Mouse (Mus musculus) stomach, embryonic 16.5 days (tissue): Measurements from ENCODE around the gene Maats1. TPM values are rescaled to one million over a fixed set of nuclear protein-coding genes. Genes with fewer than 3 reads are reported as not detected.

Experiments used
- ATAC-seq: fragments of 200-750 bp; cut with Nextera tagmentation; 2 replicates; pipeline ENCODE4 v1.8.0; 2017; ENCODE audit warnings: moderate number of reproducible peaks, moderate TSS enrichment; ENCODE audit not compliant: insufficient read depth, low FRiP score
- H3K27ac ChIP-seq: fragments of 300-500 bp; sonication (generic); 2 replicates; pipeline ENCODE4 v1.5.1; 2014; ENCODE audit warnings: low read length
- H3K27me3 ChIP-seq: fragments of 300-500 bp; sonication (generic); 2 replicates; pipeline ENCODE4 v1.6.1; 2014; ENCODE audit warnings: low read length, control low read depth, mixed read lengths; ENCODE audit not compliant: control insufficient read depth, insufficient read depth
- H3K36me3 ChIP-seq: fragments of 300-500 bp; sonication (generic); 2 replicates; pipeline ENCODE4 v1.6.1; 2014; ENCODE audit warnings: low read length; ENCODE audit not compliant: control insufficient read depth, insufficient read depth
- H3K4me1 ChIP-seq: fragments of 300-500 bp; sonication (generic); 2 replicates; pipeline ENCODE4 v1.6.1; 2014; ENCODE audit warnings: low read length, control low read depth, mixed read lengths; ENCODE audit not compliant: control insufficient read depth, insufficient read depth
- H3K4me2 ChIP-seq: fragments of 300-500 bp; sonication (generic); 2 replicates; pipeline ENCODE4 v1.6.1; 2014; ENCODE audit warnings: low read depth, low read length, mixed read lengths
- H3K4me3 ChIP-seq: fragments of 300-500 bp; sonication (generic); replicated peaks from 2 replicates; pipeline ENCODE4 v1.5.1; 2014; ENCODE audit warnings: mild to moderate bottlenecking, low read length
- H3K9ac ChIP-seq: fragments of 300-500 bp; sonication (generic); 2 replicates; pipeline ENCODE4 v1.6.1; 2014; ENCODE audit warnings: low read length
- H3K9me3 ChIP-seq: fragments of 300-500 bp; sonication (generic); replicated peaks from 2 replicates; pipeline ENCODE4 v1.6.1; 2016; ENCODE audit warnings: low read length, control low read depth; ENCODE audit not compliant: control insufficient read depth
- WGBS: fragments of 180-500 bp; shearing (Covaris S2); extraction: QIAGEN DNeasy Blood & Tissue Kit; methylation state at CpG from one replicate; pipeline ENCODE4 v1.1.7; 2014; 5-methylcytosine and 5-hydroxymethylcytosine counted together
- polyA plus RNA-seq: library from polyadenylated mRNA; unstranded; fragments of >200 nt; fragmentation: Nextera tagmentation; extraction: Ambion mirVana; gene quantifications from 2 replicates; pipeline ENCODE4 v1.2.1, GENCODE M21; 2015

Maats1 gene
- polyA plus RNA-seq, 1 experiment from 2014 or later: 0.15 TPM

- 84% methylated on average over 10 of the region's 10 CpGs for WGBS
- Histone ChIP-seq H3K4me2 (no peak overlapping the region), H3K36me3 (no peaks in the 10 kb centered on the region), H3K27ac (no peak overlapping the region), H3K27me3 (no peaks in the 10 kb centered on the region), H3K9me3 (no peaks in the 10 kb centered on the region), H3K9ac (no peak overlapping the region), H3K4me1 (peaks cover 7% of the 10 kb centered on the region; the same call in 1 of the 2 replicates), H3K4me3 (no peak overlapping the region)
- no peak for ATAC-seq
These were observed 23.4 kb upstream of the Maats1 start for GRCm38 (mm10) chr16:38365390-38365789.

DNA sequence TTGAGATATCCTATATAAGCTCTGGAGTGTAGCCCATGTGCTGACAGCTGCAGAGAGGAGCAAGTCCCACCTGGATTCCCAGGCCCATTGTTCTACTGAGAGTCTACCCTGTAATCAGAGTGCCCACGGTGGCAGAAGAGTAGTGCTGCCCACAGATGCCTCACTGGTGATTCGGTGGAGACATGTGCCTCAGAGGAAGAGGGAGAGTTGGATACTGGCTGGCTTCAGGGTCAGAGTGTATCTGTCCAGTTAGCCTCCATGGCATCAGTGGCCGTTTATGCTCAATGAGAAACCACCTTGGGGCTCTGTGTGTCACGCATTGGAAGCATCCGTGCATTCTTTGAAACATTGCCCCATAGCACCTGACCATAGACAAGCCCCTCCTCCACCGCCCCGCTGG lies 21.7 kb upstream of the Maats1 start:
- Histone ChIP-seq H3K9me3 (no peaks in the 10 kb centered on the region), H3K4me2 (peak overlapping the region; percentile 30), H3K9ac (no peak overlapping the region), H3K4me3 (peak overlapping the region; percentile 31), H3K36me3 (no peaks in the 10 kb centered on the region), H3K27me3 (no peaks in the 10 kb centered on the region), H3K27ac (no peak overlapping the region), H3K4me1 (peaks cover 7% of the 10 kb centered on the region; the same call in 1 of the 2 replicates)
- no peak for ATAC-seq
- 75% methylated on average over 7 of the region's 7 CpGs for whole genome bisulfite sequencing

- Histone ChIP-seq H3K9ac (no peak overlapping the region), H3K27me3 (no peaks in the 10 kb centered on the region), H3K4me2 (peak overlapping the region; percentile 30), H3K27ac (no peak overlapping the region), H3K9me3 (no peaks in the 10 kb centered on the region), H3K36me3 (no peaks in the 10 kb centered on the region), H3K4me1 (peaks cover 7% of the 10 kb centered on the region; the same call in 1 of the 2 replicates), H3K4me3 (peak overlapping the region; percentile 31)
- no peak for ATAC-seq
- 48% methylated on average over 3 of the region's 3 CpGs for WGBS
These were observed 21.3 kb upstream of the Maats1 start for GRCm38 (mm10) chr16:38363256-38363595.

GRCm38 (mm10) chr16:38362493-38363255 lies 20.7 kb upstream of the Maats1 start:
- Histone ChIP-seq H3K27me3 (no peaks in the 10 kb centered on the region), H3K4me3 (peak overlapping the region; percentile 31), H3K9me3 (no peaks in the 10 kb centered on the region), H3K9ac (peak overlapping the region; percentile 47), H3K4me2 (peak overlapping the region; percentile 30), H3K4me1 (peaks cover 7% of the 10 kb centered on the region; the same call in 1 of the 2 replicates), H3K36me3 (no peaks in the 10 kb centered on the region), H3K27ac (peak overlapping the region; percentile 52)
- 65% methylated on average over 20 of the region's 20 CpGs for WGBS
- ATAC-seq: 0 out of 2 replicates have a peak, but pooled peaks have one; percentile 13

GRCm38 (mm10) chr16:38361933-38362332 lies 20.0 kb upstream of the Maats1 start, which contains the start of gene Popdc2:
TSS of gene Popdc2 (plus strand) at chr16:38362209.
- 13% methylated on average over 10 of the region's 10 CpGs for WGBS
- H3K27me3 ChIP-seq: no peaks in the 10 kb centered on the region
- peak within 1 kb of the TSS; percentile 47 for H3K9ac ChIP-seq
- peaks cover 7% of the 10 kb centered on the region; the same call in 1 of the 2 replicates for H3K4me1 ChIP-seq
- no peaks in the 10 kb centered on the region for H3K36me3 ChIP-seq
- H3K9me3 ChIP-seq: no peaks in the 10 kb centered on the region
- peak within 1 kb of the TSS; percentile 30 for H3K4me2 ChIP-seq
- peak within 1 kb of the TSS; percentile 31 for H3K4me3 ChIP-seq
- ATAC-seq: peak; percentile 56; the same call in 1 of the 2 replicates
- H3K27ac ChIP-seq: peak within 1 kb of the TSS; percentile 52

- H3K4me1 ChIP-seq: peaks cover 7% of the 10 kb centered on the region; the same call in 1 of the 2 replicates
- ATAC-seq: no peak
- 31% methylated on average over 2 of the region's 2 CpGs for WGBS
These were observed 18.4 kb upstream of the Maats1 start for GRCm38 (mm10) chr16:38360317-38360716.

DNA sequence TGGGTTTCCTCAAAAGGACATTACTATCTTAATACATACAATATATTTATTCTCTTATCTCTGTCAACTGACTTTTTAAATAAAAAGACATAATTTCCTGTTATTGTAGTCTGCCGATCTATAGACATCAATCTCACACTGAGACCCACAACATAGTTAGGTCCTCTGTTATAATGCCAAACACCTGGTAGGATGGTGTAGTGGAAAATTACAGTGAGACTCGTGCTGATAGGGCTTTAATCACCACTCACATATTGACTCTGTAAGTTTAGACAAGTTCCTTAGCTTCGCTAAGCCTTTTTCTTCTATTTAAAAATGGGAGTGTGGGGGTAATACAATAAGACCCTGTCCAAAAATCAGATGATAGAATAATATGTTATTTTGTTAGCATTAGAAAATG lies 17.9 kb upstream of the Maats1 start:
- Histone ChIP-seq H3K4me1 (peaks cover 7% of the 10 kb centered on the region; the same call in 1 of the 2 replicates), H3K27ac (no peak overlapping the region), H3K4me3 (no peak overlapping the region), H3K27me3 (no peaks in the 10 kb centered on the region), H3K4me2 (no peak overlapping the region), H3K9me3 (no peaks in the 10 kb centered on the region), H3K9ac (no peak overlapping the region), H3K36me3 (no peaks in the 10 kb centered on the region)
- WGBS: 54% methylated on average over 3 of the region's 3 CpGs
- ATAC-seq: no peak

More at GRCm38 (mm10) chr16:38360317-38360716, 18.4 kb upstream of the Maats1 start:
- Histone ChIP-seq H3K9me3 (no peaks in the 10 kb centered on the region), H3K27me3 (no peaks in the 10 kb centered on the region), H3K4me2 (no peak overlapping the region), H3K36me3 (no peaks in the 10 kb centered on the region), H3K4me3 (no peak overlapping the region), H3K27ac (no peak overlapping the region), H3K9ac (no peak overlapping the region)

GRCm38 (mm10) chr16:38359241-38359640 lies 17.3 kb upstream of the Maats1 start:
- peaks cover 7% of the 10 kb centered on the region; the same call in 1 of the 2 replicates for H3K4me1 ChIP-seq
- no peaks in the 10 kb centered on the region for H3K36me3 ChIP-seq
- H3K27me3 ChIP-seq: no peaks in the 10 kb centered on the region
- H3K9ac ChIP-seq: no peak overlapping the region
- no peaks in the 10 kb centered on the region for H3K9me3 ChIP-seq
- no peak overlapping the region for H3K27ac ChIP-seq
- no peak overlapping the region for H3K4me2 ChIP-seq
- no peak overlapping the region for H3K4me3 ChIP-seq
- ATAC-seq: no peak
- 88% methylated on average over 2 of the region's 2 CpGs for WGBS

- peaks cover 7% of the 10 kb centered on the region; the same call in 1 of the 2 replicates for H3K4me1 ChIP-seq
- no peak overlapping the region for H3K27ac ChIP-seq
- H3K36me3 ChIP-seq: no peaks in the 10 kb centered on the region
- no peak for ATAC-seq
- H3K9me3 ChIP-seq: no peaks in the 10 kb centered on the region
- H3K4me2 ChIP-seq: no peak overlapping the region
- no peaks in the 10 kb centered on the region for H3K27me3 ChIP-seq
- no peak overlapping the region for H3K9ac ChIP-seq
- H3K4me3 ChIP-seq: no peak overlapping the region
- 87% methylated on average over 6 of the region's 6 CpGs for WGBS
These were observed 16.4 kb upstream of the Maats1 start for GRCm38 (mm10) chr16:38358256-38358812.
